Mouse (Mus musculus): ENCODE results near the gene Slc7a5.

The Slc7a5 gene

GRCm38 (mm10) chr8:121908378-121909147 is 1.1 kb upstream of the Slc7a5 start:
- no peak for DNase-seq (ENCODE audit: low spot score)

- DNase-seq (ENCODE audit: low spot score): peak; percentile 45
These were observed 667 bp downstream of the Slc7a5 start for GRCm38 (mm10) chr8:121906542-121907512.

- no peak for DNase-seq (ENCODE audit: low spot score)
These were observed 1.6 kb downstream of the Slc7a5 start for GRCm38 (mm10) chr8:121905864-121906263.

- no peak for DNase-seq (ENCODE audit: low spot score)
These were observed 2.1 kb downstream of the Slc7a5 start for GRCm38 (mm10) chr8:121905420-121905819.

DNA sequence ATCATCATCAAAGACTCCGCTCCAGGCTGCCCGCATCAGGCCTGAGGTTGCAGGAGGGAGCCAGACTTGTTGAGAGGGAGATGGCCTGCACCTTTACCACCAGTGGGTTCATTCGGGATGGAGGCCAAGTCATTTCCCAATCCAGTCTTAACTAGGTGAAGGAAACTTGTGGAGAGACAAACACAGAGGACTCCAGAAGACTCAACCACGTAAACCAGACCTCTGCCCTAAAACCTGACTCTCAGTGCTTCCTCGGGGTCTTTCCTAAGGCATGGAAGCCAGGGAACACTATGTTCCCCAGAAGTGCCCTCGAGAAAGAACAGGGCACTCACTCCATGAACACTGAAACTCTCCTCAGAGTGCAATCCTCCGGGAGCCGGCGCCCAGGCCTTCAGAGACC is 2.5 kb downstream of the Slc7a5 start:
- DNase-seq (ENCODE audit: low spot score): no peak

GRCm38 (mm10) chr8:121903977-121904376 is 3.5 kb downstream of the Slc7a5 start:
- DNase-seq (ENCODE audit: low spot score): no peak

GRCm38 (mm10) chr8:121901498-121902236 is 5.8 kb downstream of the Slc7a5 start:
- DNase-seq (ENCODE audit: low spot score): no peak

GRCm38 (mm10) chr8:121899180-121900044 is 8.1 kb downstream of the Slc7a5 start:
- no peak for DNase-seq (ENCODE audit: low spot score)

DNA sequence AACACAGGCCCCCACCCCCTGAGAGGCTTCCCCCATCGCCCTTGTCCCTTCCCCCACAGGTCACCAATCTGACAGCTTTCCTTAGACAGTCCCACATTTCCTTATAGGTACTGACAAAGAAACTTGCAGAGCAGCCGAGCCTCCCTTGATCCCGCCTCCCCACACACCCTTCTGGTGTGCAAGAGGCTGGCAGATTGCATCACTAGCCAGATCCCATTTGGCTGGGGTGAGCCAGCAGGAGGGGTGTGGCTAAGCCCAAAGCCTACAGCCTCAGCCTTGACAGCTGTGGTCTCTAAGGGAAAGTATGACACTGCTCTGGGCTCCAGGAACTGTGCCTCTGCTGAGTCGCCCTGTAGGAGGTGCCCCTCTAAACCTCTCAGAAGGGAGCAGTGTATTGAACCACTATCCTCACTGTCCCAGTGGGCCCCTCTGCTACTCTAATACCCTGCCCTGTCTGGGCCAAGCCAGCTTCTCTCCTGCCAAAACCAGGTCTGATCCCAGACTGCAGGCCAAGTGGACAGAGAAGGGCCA is 9.0 kb downstream of the Slc7a5 start:
- peak; percentile 75 for DNase-seq (ENCODE audit: low spot score)

DNA sequence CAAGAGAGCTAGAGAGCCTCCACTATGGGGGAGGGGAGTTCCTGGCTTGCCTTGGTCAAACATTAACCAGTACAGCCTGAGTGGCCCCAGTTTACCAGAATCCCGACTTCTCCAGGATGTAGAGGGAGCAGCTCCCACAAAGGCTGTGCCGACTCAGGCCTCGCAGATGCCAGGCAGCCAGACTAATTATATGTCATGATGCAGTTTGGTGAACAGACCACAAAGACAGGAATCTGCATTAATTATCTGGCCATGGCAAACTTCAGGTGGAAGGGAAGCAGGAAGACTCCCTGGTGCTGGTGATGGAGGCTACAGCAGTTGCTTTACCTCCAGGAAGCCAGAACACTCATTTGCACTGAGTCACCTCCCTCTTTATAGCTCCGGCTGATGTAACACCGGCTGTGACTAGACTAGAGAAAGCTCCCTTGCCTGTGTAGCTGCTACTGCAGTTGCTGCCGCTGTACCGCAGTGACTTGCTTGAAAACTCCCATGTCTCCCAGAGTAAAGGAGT is 9.6 kb downstream of the Slc7a5 start:
- peak; percentile 55 for DNase-seq (ENCODE audit: low spot score)

DNA sequence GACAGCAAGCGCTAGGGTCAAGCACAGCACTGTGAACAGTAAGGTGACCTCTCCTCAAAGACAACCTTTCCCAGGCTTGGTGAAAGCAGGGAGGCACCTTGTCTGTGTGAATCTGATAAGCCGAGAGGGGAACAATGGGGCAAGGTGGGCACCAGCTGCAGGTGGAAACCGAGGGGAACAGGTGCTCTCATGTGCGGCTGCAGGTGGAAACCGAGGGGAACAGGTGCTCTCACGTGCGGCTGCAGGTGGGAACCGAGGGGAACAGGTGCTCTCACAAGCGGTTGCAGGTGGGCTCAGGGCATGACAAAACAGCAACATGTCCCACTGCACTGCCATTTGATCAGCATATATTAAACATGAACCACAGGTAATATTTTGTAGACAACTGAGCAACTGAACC is 10.3 kb downstream of the Slc7a5 start:
- DNase-seq (ENCODE audit: low spot score): no peak

DNA sequence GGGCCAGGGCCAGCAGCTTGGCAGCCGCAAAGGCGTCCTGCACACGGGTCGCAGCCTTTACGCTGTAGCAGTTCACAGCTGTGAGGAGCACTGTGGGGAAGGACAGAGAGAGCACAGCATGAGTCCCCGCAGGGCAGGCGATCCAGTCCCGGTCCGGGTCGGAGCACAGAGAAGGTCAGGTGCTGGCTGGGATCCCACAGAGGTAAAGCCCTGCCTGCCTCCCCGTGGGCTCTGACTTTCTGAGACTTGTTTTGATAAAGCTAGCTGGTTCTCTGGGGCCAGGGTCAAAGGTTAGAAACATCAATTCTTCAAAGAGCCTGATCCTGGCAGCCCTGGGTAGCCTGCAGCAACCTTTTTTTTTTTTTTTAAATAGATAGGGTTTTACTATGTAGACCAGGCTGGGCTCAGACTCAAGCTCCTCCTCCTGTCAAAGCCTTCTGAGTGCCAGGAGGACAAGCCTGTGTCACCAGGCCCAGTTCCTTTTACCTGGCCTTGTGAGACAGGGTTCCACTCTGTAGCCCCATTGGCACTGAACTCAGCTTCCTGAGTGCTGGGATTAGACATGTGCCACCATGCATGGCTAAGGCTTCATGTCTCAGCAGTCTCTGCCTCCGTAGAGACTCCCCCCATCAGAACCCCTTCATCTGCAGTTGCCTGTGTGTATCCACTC is 10.9 kb downstream of the Slc7a5 start:
- no peak for DNase-seq (ENCODE audit: low spot score)

GRCm38 (mm10) chr8:121895910-121896309 is 11.6 kb downstream of the Slc7a5 start:
- no peak for DNase-seq (ENCODE audit: low spot score)

- no peak for DNase-seq (ENCODE audit: low spot score)
These were observed 14.6 kb downstream of the Slc7a5 start for GRCm38 (mm10) chr8:121892875-121893274.

DNA sequence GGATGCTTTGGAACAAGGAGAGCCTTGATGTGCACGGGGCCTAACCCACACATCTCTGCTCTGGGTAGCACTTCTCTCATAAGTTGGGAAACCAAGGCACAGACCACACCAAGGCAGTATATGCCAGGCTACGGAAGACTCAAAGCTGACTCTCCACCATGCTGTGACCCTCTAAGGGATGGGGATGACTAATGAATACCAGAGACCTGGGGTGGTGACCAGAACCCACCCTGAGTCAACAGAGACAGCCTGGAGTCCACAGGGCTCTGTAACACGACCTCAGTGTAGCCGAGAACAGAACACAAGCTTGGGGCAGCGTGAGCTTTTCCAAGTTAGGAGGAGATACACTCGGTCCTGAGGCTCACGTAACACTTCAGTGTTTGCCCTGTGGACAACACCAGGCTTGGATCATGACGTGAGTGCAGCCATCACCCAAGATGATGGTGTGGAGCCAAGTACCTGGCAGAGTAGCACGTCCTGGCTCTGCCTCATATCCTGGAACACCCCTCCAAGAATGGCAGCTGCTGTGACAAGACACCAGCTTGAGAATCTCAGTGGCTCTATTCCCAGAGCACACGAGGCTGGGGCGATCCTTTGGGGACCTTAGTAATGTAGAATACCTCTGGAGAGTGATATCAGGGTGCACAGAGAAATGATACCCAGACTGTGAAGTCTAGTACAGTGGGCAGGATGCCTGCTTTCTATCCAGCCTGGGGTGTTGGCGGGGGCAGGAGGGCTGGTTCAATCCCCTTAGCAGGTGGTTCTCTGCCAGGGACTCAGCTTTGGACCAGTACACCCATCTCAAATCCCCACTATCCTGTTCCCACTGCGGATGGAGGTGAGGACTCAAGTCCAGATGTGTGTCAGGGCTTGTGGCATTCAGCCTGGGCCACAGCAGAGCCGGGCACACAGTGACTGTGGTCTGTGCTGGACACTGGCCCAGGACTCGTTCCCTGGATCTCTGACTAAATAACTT is 17.4 kb downstream of the Slc7a5 start:
- DNase-seq (ENCODE audit: low spot score): no peak

DNA sequence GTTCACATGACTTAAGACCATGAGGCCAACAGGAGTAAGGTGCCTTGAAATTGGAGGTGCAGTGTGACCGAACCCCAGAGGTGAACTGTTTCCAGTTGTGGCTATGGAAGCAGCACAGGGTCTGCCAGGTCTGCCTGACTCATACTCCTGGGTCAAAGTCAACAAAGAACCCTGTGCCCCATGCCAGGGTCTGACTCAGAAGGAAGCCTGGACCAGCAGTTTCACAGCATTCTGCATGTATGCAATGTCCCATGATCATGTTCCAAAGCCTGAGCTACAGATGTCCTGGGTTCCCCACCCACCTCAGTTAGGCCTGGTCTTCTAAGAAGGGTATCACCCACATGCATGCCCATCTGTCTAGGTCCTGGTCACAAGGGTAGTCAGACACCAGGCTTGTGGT is 18.2 kb downstream of the Slc7a5 start:
- DNase-seq (ENCODE audit: low spot score): no peak

DNA sequence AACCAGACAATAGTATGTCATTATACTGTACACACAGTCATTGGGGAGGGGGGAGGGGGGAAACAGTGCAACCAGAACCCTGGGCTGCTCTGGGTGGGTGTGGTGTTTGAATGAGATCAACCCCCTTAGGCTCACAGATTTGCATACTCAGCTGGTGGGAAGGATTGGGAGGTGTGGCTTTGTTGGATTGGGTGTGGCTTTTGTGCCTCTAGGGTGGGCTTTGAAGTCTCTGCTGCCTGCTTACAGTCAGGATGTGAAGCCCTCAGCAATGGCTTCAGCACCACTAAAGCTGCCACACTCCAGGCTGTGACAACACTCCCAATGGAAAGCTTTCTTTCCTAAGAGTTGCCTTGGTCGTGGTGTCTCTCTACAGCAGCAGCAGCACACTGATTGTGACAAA is 19.9 kb downstream of the Slc7a5 start:
- DNase-seq (ENCODE audit: low spot score): no peak

GRCm38 (mm10) chr8:121885433-121885832 is 22.1 kb downstream of the Slc7a5 start:
- DNase-seq (ENCODE audit: low spot score): peak; percentile 51

GRCm38 (mm10) chr8:121885001-121885400 is 22.5 kb downstream of the Slc7a5 start:
- no peak for DNase-seq (ENCODE audit: low spot score)

Measured in layer of hippocampus, adult 11-12 months (tissue).